Mouse (Mus musculus) limb, embryonic 11.5 days (tissue): ENCODE results near the gene Pnrc1. TPM values are rescaled to one million over a fixed set of nuclear protein-coding genes. Genes with fewer than 3 reads are reported as not detected.

Experiments used
- ATAC-seq: fragments of 200-750 bp; cut with Nextera tagmentation; 2 replicates; pipeline ENCODE4 v1.8.0; 2017; ENCODE audit warnings: low read depth; ENCODE audit not compliant: insufficient number of reproducible peaks, low FRiP score, low TSS enrichment
- DNase-seq: peaks from one replicate; pipeline ENCODE4 v3.0.0-alpha.2; 2015; ENCODE audit warnings: low spot score
- H3K27ac ChIP-seq: fragments of 300-500 bp; sonication (generic); replicated peaks from 2 replicates; pipeline ENCODE4 v1.5.1; 2014; ENCODE audit warnings: low read depth, mild to moderate bottlenecking, low read length
- H3K27me3 ChIP-seq: fragments of 300-500 bp; sonication (generic); 2 replicates; pipeline ENCODE4 v1.6.1; 2014; ENCODE audit warnings: mild to moderate bottlenecking, low read length, mixed read lengths; ENCODE audit not compliant: control insufficient read depth, insufficient read depth
- H3K36me3 ChIP-seq: fragments of 300-500 bp; sonication (generic); 2 replicates; pipeline ENCODE4 v1.6.1; 2014; ENCODE audit warnings: mild to moderate bottlenecking, low read length, moderate library complexity, mixed read lengths; ENCODE audit not compliant: control insufficient read depth, insufficient read depth
- H3K4me1 ChIP-seq: fragments of 300-500 bp; sonication (generic); 2 replicates; pipeline ENCODE4 v1.6.1; 2014; ENCODE audit warnings: low read length, mixed read lengths; ENCODE audit not compliant: control insufficient read depth, insufficient read depth
- H3K4me2 ChIP-seq: fragments of 300-500 bp; sonication (generic); 2 replicates; pipeline ENCODE4 v1.6.1; 2014; ENCODE audit warnings: low read depth, mild to moderate bottlenecking, moderate library complexity; ENCODE audit not compliant: severe bottlenecking
- H3K4me3 ChIP-seq: fragments of 300-500 bp; sonication (generic); 2 replicates; pipeline ENCODE4 v1.5.1; 2014; ENCODE audit warnings: low read depth, low read length
- H3K9ac ChIP-seq: fragments of 300-500 bp; sonication (generic); 2 replicates; pipeline ENCODE4 v1.6.1; 2014; ENCODE audit warnings: mild to moderate bottlenecking, low read length
- H3K9me3 ChIP-seq: fragments of 300-500 bp; sonication (generic); 2 replicates; pipeline ENCODE4 v1.6.1; 2016; ENCODE audit warnings: low read length; ENCODE audit not compliant: control insufficient read depth
- WGBS: fragments of 180-500 bp; shearing (Covaris S2); extraction: QIAGEN DNeasy Blood & Tissue Kit; methylation state at CpG from one replicate; pipeline ENCODE4 v1.1.7; 2014; 5-methylcytosine and 5-hydroxymethylcytosine counted together
- polyA plus RNA-seq: library from polyadenylated mRNA; unstranded; fragments of >200 nt; fragmentation: Nextera tagmentation; extraction: Ambion mirVana; gene quantifications from 2 replicates; pipeline ENCODE4 v1.2.1, GENCODE M21; 2014

Pnrc1 gene
- polyA plus RNA-seq, 1 experiment from 2014 or later: 109 TPM

- no peak overlapping the region for H3K4me3 ChIP-seq
- WGBS: 85% methylated on average over 12 of the region's 12 CpGs
- no peak overlapping the region for H3K4me2 ChIP-seq
- H3K27ac ChIP-seq: no peak overlapping the region
- H3K27me3 ChIP-seq: no peaks in the 10 kb centered on the region
- no peaks in the 10 kb centered on the region for H3K9me3 ChIP-seq
- DNase-seq: no peak
- peaks cover 4% of the 10 kb centered on the region for H3K36me3 ChIP-seq
- no peak for ATAC-seq
- no peak overlapping the region for H3K9ac ChIP-seq
- no peaks in the 10 kb centered on the region for H3K4me1 ChIP-seq
Measured at GRCm38 (mm10) chr4:33243016-33243758, 46.8 kb downstream of the Pnrc1 start.

GRCm38 (mm10) chr4:33242536-33242935 lies 47.4 kb downstream of the Pnrc1 start:
- peaks cover 4% of the 10 kb centered on the region for H3K36me3 ChIP-seq
- no peak overlapping the region for H3K27ac ChIP-seq
- H3K4me1 ChIP-seq: no peaks in the 10 kb centered on the region
- H3K4me3 ChIP-seq: no peak overlapping the region
- no peak for ATAC-seq
- WGBS: 74% methylated on average over 5 of the region's 5 CpGs
- no peak overlapping the region for H3K9ac ChIP-seq
- DNase-seq: no peak
- no peaks in the 10 kb centered on the region for H3K9me3 ChIP-seq
- no peak overlapping the region for H3K4me2 ChIP-seq
- H3K27me3 ChIP-seq: no peaks in the 10 kb centered on the region

- no peaks in the 10 kb centered on the region for H3K27me3 ChIP-seq
- ATAC-seq: no peak
- 89% methylated on average over 18 of the region's 18 CpGs for WGBS
- H3K9me3 ChIP-seq: no peaks in the 10 kb centered on the region
- H3K27ac ChIP-seq: no peak overlapping the region
- no peak for DNase-seq
- no peaks in the 10 kb centered on the region for H3K4me1 ChIP-seq
- H3K4me2 ChIP-seq: no peak overlapping the region
- no peak overlapping the region for H3K9ac ChIP-seq
- H3K36me3 ChIP-seq: no peaks in the 10 kb centered on the region
- H3K4me3 ChIP-seq: no peak overlapping the region
Measured at GRCm38 (mm10) chr4:33230881-33231280, 59.1 kb downstream of the Pnrc1 start.

GRCm38 (mm10) chr4:33229639-33230038 lies 60.3 kb downstream of the Pnrc1 start:
- no peaks in the 10 kb centered on the region for H3K27me3 ChIP-seq
- ATAC-seq: no peak
- H3K4me1 ChIP-seq: no peaks in the 10 kb centered on the region
- no peak overlapping the region for H3K27ac ChIP-seq
- no peak overlapping the region for H3K9ac ChIP-seq
- H3K4me2 ChIP-seq: no peak overlapping the region
- no peak overlapping the region for H3K4me3 ChIP-seq
- H3K36me3 ChIP-seq: no peaks in the 10 kb centered on the region
- H3K9me3 ChIP-seq: no peaks in the 10 kb centered on the region
- no peak for DNase-seq
- 82% methylated on average over 4 of the region's 4 CpGs for WGBS

- ATAC-seq (no peak), DNase-seq (no peak)
- no peak overlapping the region for H3K9ac ChIP-seq
- H3K36me3 ChIP-seq: no peaks in the 10 kb centered on the region
- H3K27me3 ChIP-seq: no peaks in the 10 kb centered on the region
- H3K27ac ChIP-seq: no peak overlapping the region
- 86% methylated on average over 7 of the region's 7 CpGs for WGBS
- H3K4me3 ChIP-seq: no peak overlapping the region
- H3K9me3 ChIP-seq: no peaks in the 10 kb centered on the region
- H3K4me1 ChIP-seq: no peaks in the 10 kb centered on the region; the same call in 1 of the 2 replicates
- H3K4me2 ChIP-seq: no peak overlapping the region
Measured at GRCm38 (mm10) chr4:33227164-33227563, 62.8 kb downstream of the Pnrc1 start.

GRCm38 (mm10) chr4:33224003-33224675 lies 65.8 kb downstream of the Pnrc1 start:
- Histone ChIP-seq H3K9me3 (no peaks in the 10 kb centered on the region), H3K9ac (no peak overlapping the region), H3K27ac (no peak overlapping the region; the same call in 1 of the 2 replicates), H3K4me3 (no peak overlapping the region), H3K4me2 (no peak overlapping the region), H3K27me3 (no peaks in the 10 kb centered on the region), H3K4me1 (no peaks in the 10 kb centered on the region; the same call in 1 of the 2 replicates), H3K36me3 (no peaks in the 10 kb centered on the region)
- DNase-seq (no peak), ATAC-seq (no peak)
- WGBS: 65% methylated on average over 7 of the region's 7 CpGs

GRCm38 (mm10) chr4:33221847-33222246 lies 68.1 kb downstream of the Pnrc1 start:
- no peak overlapping the region for H3K27ac ChIP-seq
- H3K4me3 ChIP-seq: no peak overlapping the region
- no peak for DNase-seq
- H3K9ac ChIP-seq: no peak overlapping the region
- H3K36me3 ChIP-seq: no peaks in the 10 kb centered on the region
- 46% methylated on average over 1 of the region's 1 CpGs for WGBS
- no peak for ATAC-seq
- H3K4me2 ChIP-seq: no peak overlapping the region
- no peaks in the 10 kb centered on the region; the same call in 1 of the 2 replicates for H3K4me1 ChIP-seq
- H3K9me3 ChIP-seq: no peaks in the 10 kb centered on the region
- no peaks in the 10 kb centered on the region for H3K27me3 ChIP-seq

GRCm38 (mm10) chr4:33208881-33209841 lies 80.8 kb downstream of the Pnrc1 start, which contains the start of gene Srsf12:
TSS of gene Srsf12 (plus strand) at chr4:33208991.
- H3K27me3 ChIP-seq: no peaks in the 10 kb centered on the region
- H3K9ac ChIP-seq: peak within 1 kb of the TSS; percentile 80

More at GRCm38 (mm10) chr4:33208881-33209841, 80.8 kb downstream of the Pnrc1 start, which contains the start of gene Srsf12:
- DNase-seq (peak; percentile 71), ATAC-seq (peak; percentile 65)
- Histone ChIP-seq H3K4me2 (peak within 1 kb of the TSS; percentile 98), H3K4me3 (peak within 1 kb of the TSS; percentile 69), H3K9me3 (no peaks in the 10 kb centered on the region), H3K27ac (peak within 1 kb of the TSS; percentile 61; the same call in 1 of the 2 replicates), H3K4me1 (0 out of 2 replicates have a peak, but pooled peaks cover 2% of the 10 kb centered on the region), H3K36me3 (no peaks in the 10 kb centered on the region)
- WGBS: 1% methylated on average over 59 of the region's 65 CpGs
